ENCODE assay signal across 24 mouse cellular contexts in the genomic region with DNA sequence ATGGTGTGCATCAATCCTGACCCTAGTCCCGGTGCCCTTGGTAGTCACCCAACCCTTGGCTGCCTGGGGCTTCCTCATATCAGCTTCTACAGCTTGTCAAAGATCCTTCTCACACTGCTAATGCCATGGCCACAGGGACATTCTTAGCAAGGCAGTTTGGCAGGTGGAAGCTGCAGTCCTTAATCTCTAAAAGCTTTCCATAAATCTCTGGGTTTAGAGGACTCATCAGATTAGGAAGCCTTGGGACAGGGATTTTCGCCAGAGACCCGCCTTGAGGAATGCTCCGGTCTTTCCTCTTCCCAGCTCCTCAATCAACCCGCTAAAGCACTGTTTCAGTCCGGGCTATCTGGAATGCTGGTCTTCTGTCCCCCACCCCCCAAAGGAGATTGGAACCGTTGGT. TPM values are rescaled to one million over a fixed set of nuclear protein-coding genes. Genes with fewer than 3 reads are reported as not detected.
"Had no signal": no experiment of that assay in that cellular context is flagged by ENCODE, and none has a peak within 500 bp of the region (broad histone marks: within the 10 kb centered on the region; RNA-seq: fewer than 3 reads in every experiment).

No protein-coding gene starts in this region.

- H3K4me3 ChIP-seq: layer of hippocampus, adult 2 months; limb, embryonic 10.5 days; limb, embryonic 13.5 days; liver, embryonic 13.5 days; midbrain, embryonic 12.5 days; midbrain, embryonic 15.5 days; neural tube, embryonic 12.5 days; neural tube, embryonic 15.5 days had no signal

- H3K27ac ChIP-seq: layer of hippocampus, adult 2 months; limb, embryonic 10.5 days; limb, embryonic 13.5 days; liver, embryonic 13.5 days; macrophage; midbrain, embryonic 12.5 days; midbrain, embryonic 15.5 days; neural tube, embryonic 12.5 days; neural tube, embryonic 15.5 days had no signal

- H3K27me3 ChIP-seq: limb, embryonic 13.5 days; liver, embryonic 13.5 days; midbrain, embryonic 12.5 days; midbrain, embryonic 15.5 days; neural tube, embryonic 12.5 days; neural tube, embryonic 15.5 days had no signal

- H3K9me3 ChIP-seq: limb, embryonic 10.5 days; limb, embryonic 13.5 days; liver, embryonic 13.5 days; midbrain, embryonic 12.5 days; midbrain, embryonic 15.5 days; neural tube, embryonic 12.5 days; neural tube, embryonic 15.5 days had no signal

- H3K9ac ChIP-seq: limb, embryonic 13.5 days; liver, embryonic 13.5 days; lung, embryonic 14.5 days; midbrain, embryonic 12.5 days; midbrain, embryonic 15.5 days; neural tube, embryonic 12.5 days; neural tube, embryonic 15.5 days had no signal

- H3K4me2 ChIP-seq: limb, embryonic 13.5 days; liver, embryonic 13.5 days; lung, embryonic 14.5 days; midbrain, embryonic 12.5 days; neural tube, embryonic 12.5 days; neural tube, embryonic 15.5 days had no signal

- DNase-seq: kidney, adult 9 months; kidney, postnatal 25 days; layer of hippocampus, adult 9-11 months; liver; liver, embryonic 13.5 days; lung, embryonic 14.5 days; thymus, adult 18-20 months; thymus, postnatal 36 days had no signal

- H3K36me3 ChIP-seq: liver, embryonic 13.5 days; midbrain, embryonic 15.5 days; neural tube, embryonic 15.5 days had no signal

RNA-seq across cellular contexts. Expression of a gene that starts 16.2 kb away (rescaled TPM):
- total RNA-seq: megakaryocyte, adult 5-6 weeks had no signal

RNA-seq across cellular contexts. Expression of a gene that starts 42.0 kb away (rescaled TPM):
- total RNA-seq: megakaryocyte, adult 5-6 weeks had no signal
- polyA plus RNA-seq: macrophage had no signal

RNA-seq across cellular contexts. Expression of a gene that starts 56.5 kb away (rescaled TPM):
- total RNA-seq: layer of hippocampus, adult 2 months; layer of hippocampus, postnatal 25 days; left cerebral cortex, adult 18-20 months; left cerebral cortex, postnatal 25 days; megakaryocyte, adult 5-6 weeks had no signal
- polyA plus RNA-seq: kidney, embryonic 16.5 days; limb, embryonic 10.5 days; limb, embryonic 13.5 days; liver, embryonic 13.5 days; liver, embryonic 16.5 days; lung, embryonic 14.5 days; macrophage; midbrain, embryonic 12.5 days; midbrain, embryonic 15.5 days; neural tube, embryonic 12.5 days; neural tube, embryonic 15.5 days; spleen, adult 2 months; testis, adult 2 months had no signal
